Mouse (Mus musculus): ENCODE data around the gene Pltp. TPM values are rescaled to one million over a fixed set of nuclear protein-coding genes. Genes with fewer than 3 reads are reported as not detected.
"Not testable (repeated sequence)": the region's sequence is repeated elsewhere in the genome, so short reads cannot be mapped to it uniquely, and the experiment has no call there.

Gene Pltp
- total RNA-seq, 2 experiments from 2014 or later = 67.4 to 86.9 TPM

GRCm38 (mm10) chr2:164874239-164874769 lies 16.8 kb upstream of the Pltp start:
- DNase-seq (ENCODE audit: low spot score in 2 of 2) = no peak
- Histone ChIP-seq H3K4me3 (no peak overlapping the region), H3K27ac (peak overlapping the region; percentile 69)
- no peak for TF ChIP-seq CTCF (conservative IDR thresholded peaks at IDR 0.05)

- no peak for DNase-seq (ENCODE audit: low spot score in 2 of 2)
- Histone ChIP-seq H3K4me3 (no peak overlapping the region), H3K27ac (peak overlapping the region; percentile 69)
- TF ChIP-seq CTCF (conservative IDR thresholded peaks at IDR 0.05) = no peak
Measured at GRCm38 (mm10) chr2:164873621-164874020, 16.1 kb upstream of the Pltp start.

GRCm38 (mm10) chr2:164871602-164872303 lies 14.2 kb upstream of the Pltp start:
- DNase-seq (ENCODE audit: low spot score in 2 of 2) = no peak
- Histone ChIP-seq H3K4me3 (no peak overlapping the region), H3K27ac (no peak overlapping the region)
- peak; percentile 37; the same call in 1 of the 2 replicates for TF ChIP-seq CTCF (conservative IDR thresholded peaks at IDR 0.05)

GRCm38 (mm10) chr2:164868491-164868890 lies 11.0 kb upstream of the Pltp start:
- no peak for DNase-seq (ENCODE audit: low spot score in 2 of 2)
- H3K4me3 ChIP-seq = no peak overlapping the region
- no peak for TF ChIP-seq CTCF (conservative IDR thresholded peaks at IDR 0.05)
- H3K27ac ChIP-seq = no peak overlapping the region

GRCm38 (mm10) chr2:164867566-164867965 lies 10.1 kb upstream of the Pltp start:
- Histone ChIP-seq H3K27ac (peak overlapping the region; percentile 67), H3K4me3 (no peak overlapping the region)
- DNase-seq (ENCODE audit: low spot score in 2 of 2) = no peak
- TF ChIP-seq CTCF (conservative IDR thresholded peaks at IDR 0.05) = peak; percentile 72

GRCm38 (mm10) chr2:164866741-164867551 lies 9.4 kb upstream of the Pltp start:
- no peak for DNase-seq (ENCODE audit: low spot score in 2 of 2)
- peak overlapping the region; percentile 67 for H3K27ac ChIP-seq
- peak; percentile 19; the same call in 1 of the 2 replicates for TF ChIP-seq CTCF (conservative IDR thresholded peaks at IDR 0.05)
- H3K4me3 ChIP-seq = no peak overlapping the region

- no peak for DNase-seq (ENCODE audit: low spot score in 2 of 2)
- Histone ChIP-seq H3K4me3 (no peak overlapping the region), H3K27ac (no peak overlapping the region)
- TF ChIP-seq CTCF (conservative IDR thresholded peaks at IDR 0.05) = no peak
Measured at GRCm38 (mm10) chr2:164864593-164864992, 7.1 kb upstream of the Pltp start.

GRCm38 (mm10) chr2:164863411-164863810 lies 5.9 kb upstream of the Pltp start:
- not testable (repeated sequence) for H3K4me3 ChIP-seq; DNase-seq (ENCODE audit: low spot score in 2 of 2); H3K27ac ChIP-seq

- no peak for DNase-seq (ENCODE audit: low spot score in 2 of 2)
- TF ChIP-seq CTCF (conservative IDR thresholded peaks at IDR 0.05) = no peak
- Histone ChIP-seq H3K4me3 (no peak overlapping the region), H3K27ac (peak overlapping the region; percentile 61; the same call in 1 of the 2 replicates)
Measured at GRCm38 (mm10) chr2:164862179-164862861, 4.8 kb upstream of the Pltp start.

GRCm38 (mm10) chr2:164861094-164861493 lies 3.6 kb upstream of the Pltp start:
- Histone ChIP-seq H3K27ac (no peak overlapping the region), H3K4me3 (no peak overlapping the region)
- TF ChIP-seq CTCF (conservative IDR thresholded peaks at IDR 0.05) = no peak
- DNase-seq (ENCODE audit: low spot score in 2 of 2) = no peak

GRCm38 (mm10) chr2:164859640-164860432 lies 2.3 kb upstream of the Pltp start:
- TF ChIP-seq CTCF (conservative IDR thresholded peaks at IDR 0.05) = no peak
- Histone ChIP-seq H3K27ac (no peak overlapping the region), H3K4me3 (no peak overlapping the region)
- DNase-seq (ENCODE audit: low spot score in 2 of 2) = no peak

- H3K27ac ChIP-seq = no peak overlapping the region
- TF ChIP-seq CTCF (conservative IDR thresholded peaks at IDR 0.05) = no peak
- H3K4me3 ChIP-seq = no peak overlapping the region
- no peak for DNase-seq (ENCODE audit: low spot score in 2 of 2)
Measured at GRCm38 (mm10) chr2:164859155-164859554, 1.6 kb upstream of the Pltp start.
